Mouse (Mus musculus): ENCODE measurements around the gene Thsd7b.
"Not testable (repeated sequence)": the region's sequence is repeated elsewhere in the genome, so short reads cannot be mapped to it uniquely, and the experiment has no call there.

Thsd7b gene

DNA sequence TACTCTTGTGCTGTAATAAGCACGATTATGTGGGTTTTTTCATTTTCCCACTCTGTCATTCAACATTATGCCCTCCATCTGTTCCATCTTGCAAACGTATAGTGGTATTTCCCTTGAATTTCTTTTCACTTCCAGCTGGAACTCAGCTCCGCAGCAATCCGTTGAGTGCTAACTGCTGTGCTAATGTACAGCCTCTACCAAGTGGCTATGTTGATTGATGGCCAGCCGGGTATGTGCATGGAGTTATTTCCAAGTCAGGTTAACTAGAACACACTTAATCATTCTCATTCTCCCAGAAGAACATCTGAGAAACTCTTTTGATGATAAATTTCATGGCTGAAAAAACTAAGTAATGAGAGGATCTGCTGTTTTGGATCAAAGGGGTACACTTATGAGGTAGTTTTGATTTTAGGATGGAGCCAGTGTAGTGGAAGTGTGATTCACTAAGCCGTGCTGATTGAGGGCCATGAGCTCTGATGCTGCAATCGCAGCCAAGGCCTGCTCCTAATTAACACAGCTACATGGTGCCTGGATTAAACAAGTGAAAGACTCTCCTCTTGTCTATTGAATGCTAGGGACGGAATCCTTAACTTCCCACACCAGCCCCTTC is 371.3 kb downstream of the Thsd7b start:
- DNase-seq, result no peak

DNA sequence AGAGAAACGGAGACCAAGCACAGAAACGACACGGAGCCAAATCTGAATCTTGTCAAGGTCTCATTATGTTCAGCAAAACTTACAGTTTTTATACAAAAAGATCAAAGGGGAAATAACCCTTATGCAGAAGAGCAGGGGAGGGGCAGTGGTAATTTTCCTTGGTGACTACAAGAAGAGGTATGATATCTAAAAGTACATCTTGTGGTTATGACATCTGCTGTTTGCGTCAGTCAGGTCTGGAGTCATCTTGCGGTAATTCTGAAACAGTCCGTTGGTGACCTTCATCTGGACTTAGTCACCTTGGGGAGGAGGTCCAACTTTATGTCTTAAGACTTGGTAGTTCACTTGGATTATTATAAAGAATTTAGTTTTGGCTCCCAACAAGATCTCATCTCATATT is 378.3 kb downstream of the Thsd7b start:
- not testable (repeated sequence) for DNase-seq

DNA sequence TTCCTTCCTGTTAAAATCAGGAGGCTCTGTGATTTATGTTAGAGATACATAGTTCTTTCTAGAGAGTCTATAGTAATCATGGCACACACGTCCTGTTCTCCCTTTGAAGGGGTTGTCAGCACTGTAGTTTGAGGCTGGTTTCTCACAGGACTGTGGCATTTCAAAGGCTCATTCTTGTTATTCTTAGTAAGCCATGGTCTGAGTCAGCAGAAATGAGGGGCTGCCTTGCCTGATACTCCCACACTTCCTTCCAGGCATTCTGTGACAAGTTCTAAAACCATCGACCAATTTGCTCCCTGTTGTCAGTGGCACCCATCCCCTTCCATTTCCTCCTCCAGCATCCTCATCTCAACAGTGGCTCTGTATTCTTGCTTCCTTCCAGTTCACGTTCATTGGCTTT is 384.9 kb downstream of the Thsd7b start:
- no peak for DNase-seq

DNA sequence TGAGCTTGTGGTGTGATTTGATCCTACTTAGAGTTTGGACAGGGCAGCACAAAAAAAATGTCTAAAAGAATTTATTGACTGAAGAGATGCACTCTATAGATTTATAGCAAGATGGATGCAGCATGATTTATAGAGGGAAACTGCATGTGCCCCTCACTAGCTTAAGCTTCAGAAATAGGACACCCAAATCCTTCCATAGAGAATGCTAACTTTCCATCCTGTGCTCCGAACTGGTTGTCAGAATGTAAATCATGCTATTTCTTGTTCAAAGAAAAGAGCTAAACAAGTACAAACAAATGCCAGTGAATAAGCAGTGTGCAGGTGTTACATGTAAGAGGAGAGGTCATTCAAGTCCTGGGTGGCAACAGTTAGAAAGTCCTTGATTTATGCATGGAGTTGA is 402.8 kb downstream of the Thsd7b start:
- no peak for DNase-seq

DNA sequence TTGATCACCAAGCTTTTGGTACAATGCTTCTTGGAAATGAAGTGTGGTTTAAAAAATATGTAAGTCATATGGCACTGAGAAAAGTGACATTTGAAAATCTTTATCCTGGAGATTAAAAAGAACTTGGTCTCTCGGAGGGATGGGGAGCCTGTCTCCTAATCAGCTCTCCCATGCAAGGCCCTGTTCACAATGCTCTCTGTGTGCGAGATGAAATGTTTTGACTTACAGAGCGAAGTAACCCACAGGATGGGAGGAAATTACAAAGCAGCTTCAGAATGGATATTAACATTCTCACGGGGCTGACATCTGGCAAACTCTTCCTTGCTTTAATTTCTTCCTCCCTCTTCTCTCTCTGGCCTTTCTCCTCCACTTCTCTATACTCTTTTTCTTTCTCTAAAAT is 405.7 kb downstream of the Thsd7b start:
- no peak for DNase-seq

DNA sequence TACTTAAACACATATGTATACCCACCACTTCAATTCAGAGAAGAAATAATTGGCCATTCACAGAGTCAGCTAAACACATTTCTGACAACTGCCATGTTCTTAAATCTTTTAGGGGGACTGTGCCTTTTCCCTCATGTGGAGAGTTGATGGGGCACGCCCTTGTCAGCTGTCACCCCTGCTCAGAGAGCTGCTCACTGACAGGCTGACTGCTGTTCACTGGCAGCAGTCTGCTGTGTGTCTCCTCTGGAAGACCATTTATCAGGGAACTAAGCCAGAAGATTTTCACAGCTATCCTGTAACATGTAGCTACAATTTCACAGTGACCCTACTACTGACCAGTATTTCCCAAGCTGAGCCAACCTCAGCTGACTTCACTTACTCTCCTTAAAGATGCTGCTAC is 432.6 kb downstream of the Thsd7b start:
- DNase-seq, result no peak

DNA sequence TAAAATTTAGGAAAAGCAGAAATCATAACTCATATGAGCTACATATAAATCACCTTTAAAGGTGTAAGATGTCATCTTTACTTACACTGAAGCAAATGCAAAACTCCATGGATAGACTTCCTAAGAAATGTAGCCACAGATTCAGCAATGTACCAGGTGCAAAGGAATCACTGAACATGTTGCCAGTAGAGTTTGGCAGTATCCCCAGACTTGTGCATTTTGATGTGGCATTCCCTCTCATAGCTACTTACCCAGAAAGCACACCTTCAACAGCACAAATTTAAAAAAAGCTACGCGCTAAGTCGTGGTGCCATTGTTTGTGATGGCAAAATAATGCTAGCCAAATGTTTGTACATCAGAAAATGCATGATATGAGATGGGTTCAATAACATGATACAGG is 439.6 kb downstream of the Thsd7b start:
- DNase-seq, result peak; percentile 8

DNA sequence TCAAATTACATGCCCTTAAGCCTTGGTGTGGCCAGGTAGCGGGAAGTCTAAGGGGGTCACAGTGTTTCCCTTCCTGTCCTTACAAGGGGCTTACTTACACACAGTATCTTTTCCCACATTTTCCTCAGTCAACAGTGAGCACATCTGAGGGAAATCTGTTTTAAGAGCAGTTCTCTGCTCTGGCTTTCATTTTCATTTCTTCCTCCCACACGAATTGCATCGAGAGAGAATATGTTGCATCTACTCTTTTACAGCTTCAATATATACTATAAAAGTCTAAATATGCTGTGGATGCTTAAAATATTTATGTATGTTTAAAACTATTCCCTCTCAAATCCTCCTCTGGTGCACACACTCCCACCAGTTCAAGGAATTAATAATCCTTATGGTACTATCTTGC is 440.5 kb downstream of the Thsd7b start:
- DNase-seq, result no peak

DNA sequence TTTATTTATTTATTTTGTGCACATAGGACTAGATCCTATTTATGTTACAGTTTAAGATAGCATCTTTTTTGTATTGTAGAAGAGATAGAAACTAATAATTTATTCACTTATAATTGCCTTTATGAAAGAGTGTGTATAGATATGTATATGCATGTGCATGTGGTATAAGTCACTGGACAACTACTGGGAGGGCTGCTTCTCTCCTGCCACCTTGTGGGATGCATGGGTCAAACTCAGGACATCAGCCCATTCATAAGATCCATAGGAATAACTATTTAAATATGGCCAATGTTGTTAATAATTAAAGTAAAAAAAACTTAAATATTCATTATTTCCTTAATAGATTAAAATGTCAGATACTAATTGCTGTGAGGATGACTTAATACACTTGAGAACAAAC is 446.5 kb downstream of the Thsd7b start:
- DNase-seq, result no peak

DNA sequence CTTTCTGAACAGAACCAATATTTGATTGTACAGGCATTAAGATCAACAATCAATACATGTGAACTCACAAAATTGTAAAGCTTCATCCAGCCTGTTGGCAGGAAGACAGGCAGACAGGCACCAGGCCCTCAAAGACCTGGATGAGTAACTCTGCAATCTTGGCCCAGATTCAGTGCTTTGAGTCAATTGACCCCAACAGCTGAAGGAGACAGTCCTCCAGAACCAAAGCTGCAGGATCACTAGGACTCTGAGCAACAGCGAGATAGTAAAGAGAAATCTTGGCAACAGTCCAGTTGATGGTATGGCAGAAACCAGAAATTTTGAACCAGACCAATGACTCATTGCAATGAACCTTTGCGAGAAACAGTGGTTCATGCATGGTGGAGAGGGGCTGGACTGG is 458.9 kb downstream of the Thsd7b start:
- no peak for DNase-seq

DNA sequence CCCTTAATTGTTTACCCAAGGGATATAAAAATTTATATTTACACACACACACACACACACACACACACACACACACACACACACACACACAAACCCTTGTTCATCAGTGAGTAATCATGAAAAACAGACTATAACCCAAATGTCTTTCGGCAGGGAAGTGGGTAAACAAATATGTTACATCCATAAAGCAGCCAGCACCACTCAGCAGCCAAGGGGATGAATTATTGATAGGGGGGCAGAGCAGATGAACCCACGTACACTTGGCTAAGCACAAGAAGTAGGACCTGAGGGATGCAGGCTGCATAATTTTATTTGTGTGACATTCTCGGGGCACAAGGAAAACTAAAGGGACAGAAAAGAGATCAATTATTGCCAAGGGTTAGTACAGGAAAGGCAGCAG is 474.5 kb downstream of the Thsd7b start:
- no peak for DNase-seq

DNA sequence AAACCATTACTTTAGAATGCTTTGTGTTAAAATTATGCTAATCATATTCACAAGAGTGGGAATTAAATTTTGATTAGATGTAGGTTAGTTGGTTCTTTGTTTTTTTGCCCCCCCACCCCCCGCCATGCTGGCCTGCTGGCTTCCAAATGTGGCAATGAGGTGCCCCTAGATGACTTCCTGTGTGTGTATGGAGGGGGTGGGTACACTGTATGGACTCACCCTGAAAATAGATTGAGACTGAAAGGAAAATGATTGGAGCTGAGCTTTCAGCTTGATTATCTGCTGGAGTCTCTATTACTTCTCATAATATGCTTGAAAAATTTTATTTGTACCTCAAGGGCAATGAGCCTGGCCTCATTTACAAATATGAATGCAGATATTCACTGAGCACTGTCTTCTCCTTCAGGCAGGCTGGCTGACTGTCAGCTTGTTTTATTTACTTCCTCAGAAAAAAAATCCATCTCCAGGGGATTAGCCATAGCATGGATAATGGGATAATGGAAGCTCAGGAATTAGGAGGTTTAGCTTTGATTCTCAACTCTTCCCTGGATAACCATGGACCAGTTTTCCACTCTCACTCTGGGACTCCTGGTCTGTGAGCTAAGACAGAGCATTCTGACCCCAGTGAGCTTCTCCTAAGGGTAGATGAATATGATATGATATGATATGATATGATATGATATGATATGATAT is 483.6 kb downstream of the Thsd7b start:
- DNase-seq, result no peak

DNA sequence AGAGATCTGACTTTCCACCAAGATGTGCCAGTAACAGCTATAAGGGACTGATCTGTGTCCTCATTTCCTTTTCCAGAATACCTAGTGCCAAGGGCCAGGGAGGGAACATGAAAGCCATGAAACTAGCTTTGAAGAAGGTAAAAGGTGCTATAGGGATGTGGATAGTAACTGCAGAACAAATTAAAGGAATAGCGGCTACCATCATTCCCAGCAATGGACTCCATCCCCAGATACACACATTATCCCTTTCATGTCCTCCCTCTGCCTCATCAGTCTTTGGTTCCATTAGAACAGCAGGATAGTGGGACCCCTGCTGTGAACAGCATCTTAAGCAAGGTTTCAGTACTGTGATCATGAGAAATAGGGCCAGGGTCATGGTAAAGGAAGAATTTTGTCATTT is 485.9 kb downstream of the Thsd7b start:
- DNase-seq, result no peak

DNA sequence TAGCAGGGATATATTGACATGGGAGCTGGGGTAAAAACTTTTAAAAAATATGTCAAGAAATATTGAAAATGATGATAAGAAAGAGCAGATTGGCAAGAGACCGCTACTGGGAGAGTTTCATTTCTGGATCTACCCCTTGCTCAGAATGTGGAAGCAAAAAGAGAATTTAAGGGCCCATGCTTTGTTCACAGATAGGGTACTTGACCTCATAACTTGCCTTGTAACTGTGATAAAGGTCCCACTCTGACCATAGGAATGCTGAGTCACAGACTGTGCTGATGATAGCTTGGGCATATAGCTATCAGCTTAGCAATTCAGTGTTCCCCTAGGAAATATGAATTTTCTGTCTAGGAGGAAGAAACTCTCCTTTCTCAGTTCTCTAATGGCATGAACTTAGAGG is 488.1 kb downstream of the Thsd7b start:
- DNase-seq, result no peak

DNA sequence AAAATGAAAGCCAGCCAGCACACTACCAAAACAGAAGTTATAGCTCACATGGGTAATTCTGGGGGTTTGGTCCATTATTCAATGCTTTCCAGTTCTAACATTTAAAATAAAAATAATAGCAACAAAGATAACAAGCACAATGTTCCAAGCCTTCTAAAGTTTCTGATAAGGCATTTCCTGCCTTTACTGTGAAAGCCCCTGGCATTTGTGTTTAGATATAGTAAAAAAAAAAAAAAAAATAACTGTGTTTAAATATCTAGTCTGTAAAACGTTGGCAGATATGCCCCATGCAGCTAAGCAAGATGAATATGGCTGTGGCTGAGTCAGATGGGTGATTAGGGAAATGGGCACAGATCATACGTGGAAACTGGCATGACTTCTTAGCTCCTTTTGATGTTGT is 491.6 kb downstream of the Thsd7b start:
- no peak for DNase-seq

DNA sequence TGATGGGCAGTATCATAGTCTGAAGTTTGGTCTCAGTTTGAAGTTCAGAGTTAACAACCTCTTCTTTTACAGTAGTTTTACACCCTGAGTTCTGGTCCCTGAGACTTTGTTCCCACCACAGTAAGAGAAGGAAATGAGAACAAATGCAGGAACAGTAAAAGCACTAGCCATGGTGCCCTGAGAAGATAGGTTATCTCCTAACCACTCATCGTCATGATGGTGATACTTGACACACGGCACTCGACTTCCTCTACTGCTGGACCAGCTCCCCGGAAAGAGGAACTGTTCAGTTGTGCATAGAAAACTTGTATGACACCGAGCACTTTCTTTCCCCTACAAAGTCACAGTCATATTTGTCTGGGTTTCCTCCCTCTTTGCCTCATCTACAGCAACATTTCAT is 504.0 kb downstream of the Thsd7b start:
- no peak for DNase-seq

DNA sequence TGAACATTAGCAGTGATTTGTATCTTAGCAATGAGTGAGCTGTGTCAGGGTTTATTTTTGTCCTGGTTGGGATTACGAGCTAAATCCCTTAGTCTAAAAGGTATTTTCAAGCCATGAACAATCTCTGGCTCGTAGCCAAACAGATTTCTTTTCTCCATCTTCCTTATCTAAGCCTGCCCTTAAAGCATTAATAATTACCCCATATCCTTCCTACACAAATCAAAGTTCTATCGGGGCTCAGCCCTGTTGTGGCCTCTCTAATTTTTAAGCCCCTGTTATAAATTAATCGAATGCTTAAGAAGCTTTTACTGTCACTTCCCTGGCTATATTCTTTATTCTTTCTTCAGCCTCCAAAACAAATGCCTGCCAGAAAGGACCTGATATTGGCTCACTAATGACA is 506.4 kb downstream of the Thsd7b start:
- DNase-seq, result no peak

DNA sequence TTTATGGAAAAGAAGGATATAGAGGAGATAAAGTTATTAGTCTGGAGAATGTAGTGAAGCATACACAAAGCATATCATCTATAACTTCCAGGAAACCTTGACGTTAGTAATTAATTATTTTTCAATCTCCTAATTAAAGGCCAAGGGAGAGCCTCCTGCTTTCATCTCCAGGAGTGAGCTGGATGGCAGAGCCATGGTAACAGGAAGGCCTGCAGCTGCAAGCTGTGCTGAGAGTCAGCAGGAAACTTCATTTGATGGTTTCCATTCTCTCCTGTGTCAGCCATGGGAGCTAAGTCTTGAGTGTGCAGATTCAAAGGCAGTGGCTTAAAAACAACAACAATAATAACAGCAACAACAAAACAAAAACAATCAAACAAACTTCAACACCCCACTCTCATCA is 507.5 kb downstream of the Thsd7b start:
- DNase-seq, result no peak

DNA sequence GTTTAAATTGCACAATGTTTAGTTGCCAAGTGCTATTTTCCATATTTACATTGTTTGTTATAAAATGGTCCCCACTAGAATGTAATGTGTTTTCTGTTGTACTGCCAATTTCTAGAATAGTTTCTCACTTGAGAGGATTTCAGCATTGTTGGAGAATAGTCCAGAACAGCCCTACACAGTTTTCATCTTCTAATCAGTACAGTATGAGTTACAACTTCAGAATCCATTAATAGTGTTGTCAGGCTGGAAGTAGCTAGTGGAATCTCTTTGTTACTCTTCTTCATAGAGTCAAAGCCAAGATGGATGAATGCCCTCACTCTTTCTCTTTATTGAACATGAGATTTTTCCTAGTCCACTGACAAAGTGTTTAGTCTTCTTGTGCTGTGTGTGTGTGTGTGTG is 525.4 kb downstream of the Thsd7b start:
- no peak for DNase-seq

DNA sequence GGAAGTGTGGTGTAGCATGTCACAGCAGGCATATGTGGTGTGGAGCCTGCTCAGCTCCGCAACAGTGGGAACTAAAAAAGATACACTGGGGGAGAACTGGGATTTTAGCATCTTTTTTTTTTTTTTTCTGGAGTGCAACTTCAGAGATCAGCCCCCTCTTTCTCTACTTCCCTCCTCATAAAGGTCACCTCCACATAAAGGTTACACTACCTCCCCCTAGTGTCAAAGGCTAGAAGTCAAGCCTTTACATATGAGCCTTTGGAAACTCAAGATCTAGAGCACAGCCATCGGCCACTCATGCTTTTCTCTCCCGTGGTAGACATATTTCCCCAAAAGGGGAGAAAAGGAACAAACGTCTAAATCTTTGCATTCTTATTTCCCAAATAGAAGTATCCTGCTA is 553.8 kb downstream of the Thsd7b start:
- DNase-seq, result no peak

DNA sequence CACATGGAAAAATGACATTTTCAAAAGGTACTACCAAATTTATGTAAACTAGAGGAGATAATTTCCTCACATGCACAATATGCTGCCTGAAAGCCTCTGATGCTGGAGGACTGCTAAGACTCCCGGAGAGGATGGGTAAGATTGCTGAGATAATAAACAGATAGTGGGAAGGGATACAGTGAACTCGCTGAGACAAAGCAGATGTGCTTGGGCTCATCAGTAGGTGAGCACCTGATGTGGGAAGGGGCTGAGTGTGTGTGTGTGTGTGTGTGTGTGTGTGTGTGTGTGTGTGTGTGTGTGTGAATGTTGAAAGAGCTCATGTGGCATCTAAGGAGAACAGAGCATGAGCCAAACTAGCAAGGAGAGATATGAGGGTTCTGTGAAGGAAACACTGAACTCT is 564.2 kb downstream of the Thsd7b start:
- no peak for DNase-seq

DNA sequence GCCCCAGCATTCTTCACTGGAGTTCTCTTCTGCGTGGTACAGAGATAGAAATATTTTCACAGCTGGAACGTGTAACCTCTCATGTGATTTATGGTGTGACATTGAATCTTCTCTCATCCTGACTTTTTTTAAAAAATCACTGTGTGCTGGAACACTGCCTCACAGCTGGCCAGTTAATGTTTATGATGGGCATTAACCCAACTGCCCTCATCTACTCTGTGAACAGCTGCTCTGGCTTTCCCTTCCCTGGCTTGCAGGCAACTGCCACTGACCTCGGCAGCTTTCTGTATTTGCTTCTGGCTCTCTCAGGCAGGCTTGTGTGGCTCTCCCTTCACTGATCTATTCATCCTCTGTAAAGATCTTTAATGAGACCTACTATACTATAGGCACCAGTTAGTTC is 564.7 kb downstream of the Thsd7b start:
- no peak for DNase-seq

DNA sequence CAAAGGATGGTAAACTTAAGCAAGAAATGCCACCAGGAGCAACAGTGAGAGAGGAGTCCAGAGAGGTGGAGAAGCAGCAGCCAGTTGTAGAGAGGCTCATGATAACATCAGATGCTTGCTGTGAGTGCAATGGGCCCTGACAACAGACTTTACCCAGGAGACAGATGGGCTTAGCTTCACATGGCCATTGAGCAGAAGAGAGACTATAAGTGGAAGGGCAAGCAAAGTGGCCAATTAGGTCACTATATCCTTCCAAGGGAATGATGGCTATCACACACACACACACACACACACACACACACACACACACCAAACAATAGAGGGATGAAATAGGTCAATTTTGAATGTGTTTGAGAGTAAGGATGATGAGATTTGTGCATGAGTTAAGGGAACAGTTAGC is 565.4 kb downstream of the Thsd7b start:
- no peak for DNase-seq

DNA sequence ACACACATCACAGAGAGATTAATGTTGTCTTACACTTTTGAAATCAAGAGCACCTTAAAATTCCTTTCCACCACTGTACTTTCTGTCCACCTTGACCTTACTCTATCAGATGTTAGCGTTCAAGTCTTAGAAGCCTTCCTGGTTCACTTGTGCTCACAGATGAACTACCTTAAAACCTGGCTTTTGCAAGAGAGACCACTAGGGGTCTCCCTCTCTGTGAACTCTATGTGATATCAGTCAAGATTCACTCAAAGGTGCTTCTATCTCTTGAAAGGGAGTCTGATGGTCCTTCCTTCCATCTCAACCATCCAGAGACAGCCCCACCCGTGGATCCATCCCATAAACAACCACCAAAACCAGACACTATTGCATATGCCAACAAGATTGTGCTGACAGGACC is 570.3 kb downstream of the Thsd7b start:
- no peak for DNase-seq

DNA sequence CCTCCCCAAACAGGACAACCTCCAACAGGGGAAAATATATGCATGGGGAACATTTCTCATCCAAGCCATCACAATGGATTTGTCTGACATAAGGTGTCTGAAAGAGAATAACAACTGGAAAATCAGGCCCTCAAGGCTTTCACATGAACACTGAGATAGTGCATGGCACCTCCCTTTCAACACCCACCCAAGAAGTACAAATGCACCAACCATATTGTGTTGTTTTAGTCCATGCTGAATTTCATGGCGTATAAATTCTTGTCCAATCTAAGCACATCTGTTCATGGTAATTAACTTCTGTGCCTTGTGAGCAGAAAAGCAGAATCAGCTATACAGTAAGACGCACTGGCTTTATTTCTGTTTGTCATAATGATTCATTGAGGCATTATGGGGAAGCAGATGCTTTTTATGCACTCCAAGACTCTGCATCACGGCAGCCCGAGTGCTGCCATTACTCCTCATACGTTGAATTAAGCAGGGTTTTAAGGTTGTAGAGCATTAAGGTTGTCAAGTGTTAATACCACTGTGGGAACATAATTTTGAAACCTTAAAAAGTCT is 577.0 kb downstream of the Thsd7b start:
- no peak for DNase-seq
